Mouse (Mus musculus): Measurements from ENCODE around the gene Sult2b1.
A peak's percentile ranks its signal among the peaks of the same experiment; 100 is the strongest.

The Sult2b1 gene

DNA sequence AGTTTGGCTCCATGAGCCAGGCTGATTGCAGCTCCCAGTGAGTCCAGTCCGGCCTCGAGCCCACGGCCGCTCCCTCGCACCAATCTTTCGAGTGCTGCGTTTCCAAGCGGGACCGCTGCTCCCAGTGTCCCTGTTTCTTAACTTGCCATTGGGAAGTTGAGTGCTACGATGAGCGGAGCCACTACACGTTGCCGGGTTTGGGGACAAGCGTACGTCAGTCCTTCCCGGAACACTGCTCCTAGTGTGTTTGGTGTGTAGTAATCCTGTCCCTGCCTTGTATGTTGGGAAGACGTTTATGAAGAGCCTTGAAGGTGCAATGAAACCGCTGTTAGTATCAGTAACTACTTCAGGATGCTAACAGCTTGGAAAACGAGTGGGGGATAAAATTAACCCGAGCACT lies 66.1 kb downstream of the Sult2b1 start:
- Histone ChIP-seq H3K36me3 (ENCODE audit: insufficient read depth, low read length) (peaks cover 69% of the 10 kb centered on the region), H3K4me3 (replicated peaks; ENCODE audit: low read length) (peak overlapping the region; percentile 99), H3K4me1 (replicated peaks; ENCODE audit: low read depth, low read length) (peaks cover 68% of the 10 kb centered on the region), H3K9me3 (ENCODE audit: low read length) (no peaks in the 10 kb centered on the region), H3K27me3 (ENCODE audit: insufficient read depth, low read length) (no peaks in the 10 kb centered on the region)
- TF ChIP-seq CTCF (conservative IDR thresholded peaks at IDR 0.05; ENCODE audit: low read length) (no peak), POU5F1 (IDR thresholded peaks at IDR 0.05; ENCODE audit: borderline replicate concordance, low read length) (no peak), NANOG (IDR thresholded peaks at IDR 0.05; ENCODE audit: borderline replicate concordance, low read length) (no peak)

GRCm38 (mm10) chr7:45717918-45718297 lies 66.6 kb downstream of the Sult2b1 start, which contains the start of gene Sphk2:
Sphk2 (minus strand) TSS chr7:45718002.
- H3K9me3 ChIP-seq (ENCODE audit: low read length) = no peaks in the 10 kb centered on the region
- peaks cover 71% of the 10 kb centered on the region for H3K4me1 ChIP-seq (replicated peaks; ENCODE audit: low read depth, low read length)
- peaks cover 69% of the 10 kb centered on the region for H3K36me3 ChIP-seq (ENCODE audit: insufficient read depth, low read length)
- no peaks in the 10 kb centered on the region for H3K27me3 ChIP-seq (ENCODE audit: insufficient read depth, low read length)
- peak within 1 kb of the TSS; percentile 99 for H3K4me3 ChIP-seq (replicated peaks; ENCODE audit: low read length)
- TF ChIP-seq POU5F1 (IDR thresholded peaks at IDR 0.05; ENCODE audit: borderline replicate concordance, low read length) (no peak), NANOG (IDR thresholded peaks at IDR 0.05; ENCODE audit: borderline replicate concordance, low read length) (no peak), CTCF (conservative IDR thresholded peaks at IDR 0.05; ENCODE audit: low read length) (no peak)

GRCm38 (mm10) chr7:45716952-45717917 lies 67.2 kb downstream of the Sult2b1 start:
- no peaks in the 10 kb centered on the region for H3K9me3 ChIP-seq (ENCODE audit: low read length)
- H3K27me3 ChIP-seq (ENCODE audit: insufficient read depth, low read length) = no peaks in the 10 kb centered on the region
- peaks cover 69% of the 10 kb centered on the region for H3K36me3 ChIP-seq (ENCODE audit: insufficient read depth, low read length)
- peak overlapping the region; percentile 99 for H3K4me3 ChIP-seq (replicated peaks; ENCODE audit: low read length)
- H3K4me1 ChIP-seq (replicated peaks; ENCODE audit: low read depth, low read length) = peaks cover 71% of the 10 kb centered on the region
- TF ChIP-seq NANOG (IDR thresholded peaks at IDR 0.05; ENCODE audit: borderline replicate concordance, low read length) (no peak), CTCF (conservative IDR thresholded peaks at IDR 0.05; ENCODE audit: low read length) (no peak), POU5F1 (IDR thresholded peaks at IDR 0.05; ENCODE audit: borderline replicate concordance, low read length) (no peak)

- H3K9me3 ChIP-seq (ENCODE audit: low read length) = no peaks in the 10 kb centered on the region
- peaks cover 69% of the 10 kb centered on the region for H3K36me3 ChIP-seq (ENCODE audit: insufficient read depth, low read length)
- TF ChIP-seq POU5F1 (IDR thresholded peaks at IDR 0.05; ENCODE audit: borderline replicate concordance, low read length) (no peak), NANOG (IDR thresholded peaks at IDR 0.05; ENCODE audit: borderline replicate concordance, low read length) (no peak), CTCF (conservative IDR thresholded peaks at IDR 0.05; ENCODE audit: low read length) (no peak)
- H3K27me3 ChIP-seq (ENCODE audit: insufficient read depth, low read length) = no peaks in the 10 kb centered on the region
- H3K4me1 ChIP-seq (replicated peaks; ENCODE audit: low read depth, low read length) = peaks cover 71% of the 10 kb centered on the region
- peak overlapping the region; percentile 85; the same call in 1 of the 2 replicates for H3K4me3 ChIP-seq (replicated peaks; ENCODE audit: low read length)
Observed at GRCm38 (mm10) chr7:45716460-45716857, 68.0 kb downstream of the Sult2b1 start.

- H3K36me3 ChIP-seq (ENCODE audit: insufficient read depth, low read length) = peaks cover 69% of the 10 kb centered on the region
- peak overlapping the region; percentile 85 for H3K4me3 ChIP-seq (replicated peaks; ENCODE audit: low read length)
- no peaks in the 10 kb centered on the region for H3K27me3 ChIP-seq (ENCODE audit: insufficient read depth, low read length)
- H3K9me3 ChIP-seq (ENCODE audit: low read length) = no peaks in the 10 kb centered on the region
- TF ChIP-seq CTCF (conservative IDR thresholded peaks at IDR 0.05; ENCODE audit: low read length) = no peak
- TF ChIP-seq POU5F1 (IDR thresholded peaks at IDR 0.05; ENCODE audit: borderline replicate concordance, low read length) = no peak
- TF ChIP-seq NANOG (IDR thresholded peaks at IDR 0.05; ENCODE audit: borderline replicate concordance, low read length) = no peak
- H3K4me1 ChIP-seq (replicated peaks; ENCODE audit: low read depth, low read length) = peaks cover 71% of the 10 kb centered on the region
Observed at GRCm38 (mm10) chr7:45715741-45716459, 68.6 kb downstream of the Sult2b1 start.

DNA sequence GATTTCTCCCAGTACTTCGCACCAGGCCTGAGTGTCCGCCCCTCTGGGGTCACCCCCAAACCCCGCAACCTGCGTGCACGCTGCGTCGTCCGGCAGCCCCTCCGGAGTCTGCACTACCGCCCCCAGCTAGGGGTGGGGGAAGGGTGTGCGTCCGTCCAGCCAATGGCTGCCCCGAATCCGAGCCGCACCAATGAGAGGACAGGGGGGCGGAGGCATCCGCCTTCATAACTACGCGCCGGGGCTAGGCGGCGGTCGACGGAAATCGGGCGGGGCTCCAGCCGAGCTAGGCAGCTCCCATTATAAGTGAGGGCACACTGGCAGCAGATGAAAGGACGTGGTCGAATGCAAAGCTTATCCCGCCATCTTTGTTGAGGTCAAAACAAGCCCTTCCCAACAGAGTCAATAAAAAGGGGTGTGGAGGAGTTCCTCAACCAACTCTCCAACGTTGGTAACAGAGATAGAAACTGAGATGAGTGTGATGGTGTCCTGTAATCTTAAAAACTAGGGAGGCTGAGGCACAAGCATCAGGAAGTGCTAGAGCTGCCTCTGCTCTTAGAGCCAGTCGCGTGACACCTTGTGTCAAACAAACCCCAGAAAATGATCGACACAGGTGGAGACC lies 69.3 kb downstream of the Sult2b1 start, which contains the start of gene Rpl18:
Rpl18 (plus strand) TSS at position 368 of the 619 bp plus-strand sequence.
- Histone ChIP-seq H3K27me3 (ENCODE audit: insufficient read depth, low read length) (no peaks in the 10 kb centered on the region), H3K9me3 (ENCODE audit: low read length) (no peaks in the 10 kb centered on the region), H3K4me1 (replicated peaks; ENCODE audit: low read depth, low read length) (peaks cover 71% of the 10 kb centered on the region), H3K36me3 (ENCODE audit: insufficient read depth, low read length) (peaks cover 69% of the 10 kb centered on the region), H3K4me3 (replicated peaks; ENCODE audit: low read length) (peak within 1 kb of the TSS; percentile 85)
- TF ChIP-seq CTCF (conservative IDR thresholded peaks at IDR 0.05; ENCODE audit: low read length) (no peak), NANOG (IDR thresholded peaks at IDR 0.05; ENCODE audit: borderline replicate concordance, low read length) (no peak), POU5F1 (IDR thresholded peaks at IDR 0.05; ENCODE audit: borderline replicate concordance, low read length) (no peak)

DNA sequence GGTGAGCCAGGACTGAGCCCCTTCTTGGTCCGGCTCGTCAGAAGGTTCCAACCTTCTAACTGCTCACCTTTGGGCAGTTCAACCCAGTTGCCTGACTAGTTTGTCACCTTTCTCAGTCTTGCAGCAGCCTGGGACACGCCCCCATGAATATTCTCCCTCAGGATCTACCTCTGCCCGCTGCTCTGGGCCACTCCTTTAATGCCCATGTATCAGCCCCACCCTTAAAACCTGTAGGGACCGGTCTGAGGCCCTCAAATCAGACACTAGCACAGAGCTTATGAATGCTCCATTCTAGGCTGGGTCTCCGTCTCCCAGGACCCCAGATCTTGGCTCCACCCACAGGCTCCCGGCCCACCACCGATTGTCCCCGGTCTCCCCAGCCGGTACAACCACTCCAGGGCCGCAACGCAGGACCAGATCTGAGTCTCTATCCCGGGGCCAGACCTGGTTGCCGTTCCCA lies 69.8 kb downstream of the Sult2b1 start:
- H3K4me1 ChIP-seq (replicated peaks; ENCODE audit: low read depth, low read length) = peaks cover 72% of the 10 kb centered on the region
- peak overlapping the region; percentile 85 for H3K4me3 ChIP-seq (replicated peaks; ENCODE audit: low read length)
- H3K27me3 ChIP-seq (ENCODE audit: insufficient read depth, low read length) = no peaks in the 10 kb centered on the region
- H3K36me3 ChIP-seq (ENCODE audit: insufficient read depth, low read length) = peaks cover 69% of the 10 kb centered on the region
- no peak for TF ChIP-seq CTCF (conservative IDR thresholded peaks at IDR 0.05; ENCODE audit: low read length)
- H3K9me3 ChIP-seq (ENCODE audit: low read length) = no peaks in the 10 kb centered on the region

Measured in E14TG2a.4 (cell line).